Mouse (Mus musculus) small intestine, adult 2 months (tissue): ENCODE results near the gene Fat3. TPM values are rescaled to one million over a fixed set of nuclear protein-coding genes. Genes with fewer than 3 reads are reported as not detected.

Experiments
- H3K27ac ChIP-seq: fragments of 200-500 bp; 2 replicates; pipeline ENCODE4 v1.5.1; 2012; ENCODE audit warnings: low read depth, low read length, control low read depth, inconsistent platforms; ENCODE audit not compliant: insufficient read depth
- H3K27me3 ChIP-seq: fragments of 200-500 bp; 2 replicates; pipeline ENCODE4 v1.6.1; 2012; ENCODE audit warnings: mild to moderate bottlenecking, moderate library complexity, low read length, inconsistent platforms; ENCODE audit not compliant: control insufficient read depth, insufficient read depth
- H3K36me3 ChIP-seq: fragments of 200-500 bp; 2 replicates; pipeline ENCODE4 v1.6.1; 2012; ENCODE audit warnings: mild to moderate bottlenecking, low read length, control low read depth, inconsistent platforms; ENCODE audit not compliant: control insufficient read depth, insufficient read depth
- H3K4me1 ChIP-seq: fragments of 200-500 bp; 2 replicates; pipeline ENCODE4 v1.6.1; 2012; ENCODE audit warnings: low read length, inconsistent platforms, mixed read lengths; ENCODE audit not compliant: control insufficient read depth, insufficient read depth, insufficient read length
- H3K4me3 ChIP-seq: fragments of 200-500 bp; 2 replicates; pipeline ENCODE4 v1.5.1; 2012; ENCODE audit warnings: low read depth, mild to moderate bottlenecking, control low read depth, inconsistent platforms, low read length, moderate library complexity
- CTCF ChIP-seq: fragments of 200-500 bp; IDR thresholded peaks from 2 replicates; pipeline ENCODE4 v1.5.1; 2012; ENCODE audit warnings: low read depth, mild to moderate bottlenecking, control low read depth, inconsistent platforms, low read length, moderate library complexity, mixed read lengths; ENCODE audit not compliant: insufficient replicate concordance, insufficient read length; ENCODE audit errors: extremely low read depth
- POLR2A ChIP-seq: fragments of 200-500 bp; IDR thresholded peaks from 2 replicates; pipeline ENCODE4 v1.6.1; 2012; ENCODE audit warnings: low read depth, mild to moderate bottlenecking, control low read depth, inconsistent platforms, low read length, moderate library complexity
- WGBS: fragments of 180-500 bp; shearing (Covaris S2); methylation state at CpG from one replicate; pipeline ENCODE4 v1.1.7; 2018; 5-methylcytosine and 5-hydroxymethylcytosine counted together
- polyA plus RNA-seq: library from polyadenylated mRNA; depleted of rRNA; stranded (reverse); fragments of >200 nt; gene quantifications from 2 replicates; pipeline ENCODE4 v1.2.3, GENCODE M21; 2012

Gene Fat3
- polyA plus RNA-seq, 1 experiment = 0.20 TPM

GRCm38 (mm10) chr9:15898112-15898511 is 603.0 kb downstream of the Fat3 start:
- Histone ChIP-seq H3K4me3 (no peak overlapping the region), H3K27me3 (no peaks in the 10 kb centered on the region), H3K36me3 (no peaks in the 10 kb centered on the region), H3K27ac (no peak overlapping the region), H3K4me1 (no peaks in the 10 kb centered on the region)
- TF ChIP-seq CTCF (no peak), POLR2A (no peak)
- 69% methylated on average over 2 of the region's 2 CpGs for WGBS

DNA sequence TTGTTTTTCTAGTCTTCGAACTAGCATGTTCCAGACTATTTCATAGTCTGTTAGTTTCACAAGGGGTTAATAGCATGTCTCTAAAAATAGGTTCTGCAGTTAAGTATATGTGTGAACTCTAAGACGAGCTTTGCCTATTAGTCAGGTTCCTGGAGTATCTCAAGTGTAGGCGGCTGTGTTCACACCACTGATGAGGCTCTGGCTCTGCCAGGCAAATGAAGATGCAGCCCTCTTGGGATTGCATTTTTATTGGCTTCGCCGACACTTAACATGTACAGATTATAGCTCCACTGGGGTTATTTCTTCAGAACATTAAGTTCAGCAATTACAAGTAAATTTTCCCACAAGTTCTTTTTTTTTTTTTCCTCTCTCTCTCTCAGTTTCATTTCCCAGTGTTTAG is 614.3 kb downstream of the Fat3 start:
- H3K4me3 ChIP-seq = no peak overlapping the region
- H3K4me1 ChIP-seq = no peaks in the 10 kb centered on the region
- no peak for TF ChIP-seq POLR2A
- no peaks in the 10 kb centered on the region for H3K27me3 ChIP-seq
- H3K27ac ChIP-seq = no peak overlapping the region
- H3K36me3 ChIP-seq = no peaks in the 10 kb centered on the region
- WGBS = 77% methylated on average over 5 of the region's 5 CpGs

GRCm38 (mm10) chr9:15880754-15881153 is 620.3 kb downstream of the Fat3 start:
- H3K27me3 ChIP-seq = no peaks in the 10 kb centered on the region
- H3K36me3 ChIP-seq = no peaks in the 10 kb centered on the region
- no peak overlapping the region for H3K4me3 ChIP-seq
- TF ChIP-seq CTCF (no peak), POLR2A (no peak)
- H3K27ac ChIP-seq = no peak overlapping the region
- H3K4me1 ChIP-seq = no peaks in the 10 kb centered on the region

GRCm38 (mm10) chr9:15880160-15880603 is 620.9 kb downstream of the Fat3 start:
- H3K27ac ChIP-seq = no peak overlapping the region
- no peaks in the 10 kb centered on the region for H3K27me3 ChIP-seq
- 23% methylated on average over 3 of the region's 3 CpGs for WGBS
- H3K4me3 ChIP-seq = no peak overlapping the region
- H3K36me3 ChIP-seq = no peaks in the 10 kb centered on the region
- TF ChIP-seq POLR2A = no peak
- no peak; the same call in 1 of the 2 replicates for TF ChIP-seq CTCF
- H3K4me1 ChIP-seq = no peaks in the 10 kb centered on the region

GRCm38 (mm10) chr9:15874506-15875160 is 626.5 kb downstream of the Fat3 start, which contains the start of gene Mtnr1b:
Mtnr1b (minus strand) TSS chr9:15874556.
- WGBS = 46% methylated on average over 19 of the region's 19 CpGs
- Histone ChIP-seq H3K27me3 (no peaks in the 10 kb centered on the region), H3K4me1 (no peaks in the 10 kb centered on the region), H3K36me3 (no peaks in the 10 kb centered on the region), H3K4me3 (no peak within 1 kb of the TSS), H3K27ac (no peak within 1 kb of the TSS)
- TF ChIP-seq POLR2A (no peak), CTCF (no peak)

- no peaks in the 10 kb centered on the region for H3K27me3 ChIP-seq
- 19% methylated on average over 4 of the region's 4 CpGs for WGBS
Observed at GRCm38 (mm10) chr9:15870013-15870412, 631.1 kb downstream of the Fat3 start.

GRCm38 (mm10) chr9:15869456-15869855 is 631.6 kb downstream of the Fat3 start:
- TF ChIP-seq CTCF = no peak
- TF ChIP-seq POLR2A = no peak
- no peak overlapping the region for H3K27ac ChIP-seq
- no peaks in the 10 kb centered on the region for H3K36me3 ChIP-seq
- no peaks in the 10 kb centered on the region for H3K4me1 ChIP-seq
- no peak overlapping the region for H3K4me3 ChIP-seq
- WGBS = 59% methylated on average over 4 of the region's 4 CpGs
- H3K27me3 ChIP-seq = no peaks in the 10 kb centered on the region

More at GRCm38 (mm10) chr9:15870013-15870412, 631.1 kb downstream of the Fat3 start:
- Histone ChIP-seq H3K27ac (no peak overlapping the region), H3K4me1 (no peaks in the 10 kb centered on the region), H3K36me3 (no peaks in the 10 kb centered on the region), H3K4me3 (no peak overlapping the region)
- no peak for TF ChIP-seq POLR2A
- no peak for TF ChIP-seq CTCF
